Mouse (Mus musculus) midbrain, embryonic 11.5 days (tissue): ENCODE results near the gene Slpi. TPM values are rescaled to one million over a fixed set of nuclear protein-coding genes. Genes with fewer than 3 reads are reported as not detected.
"Not testable (repeated sequence)": the region's sequence is repeated elsewhere in the genome, so short reads cannot be mapped to it uniquely, and the experiment has no call there.

Experiments
- ATAC-seq: fragments of 200-750 bp; cut with Nextera tagmentation; 2 replicates; pipeline ENCODE4 v1.8.0; 2017; ENCODE audit warnings: moderate TSS enrichment, moderate library complexity; ENCODE audit not compliant: low FRiP score
- DNase-seq: peaks from one replicate; pipeline ENCODE4 v3.0.0; 2015; ENCODE audit warnings: low spot score; ENCODE audit errors: missing footprints
- H3K27ac ChIP-seq: fragments of 300-500 bp; sonication (generic); 2 replicates; pipeline ENCODE4 v1.5.1; 2014; ENCODE audit warnings: low read depth, low read length
- H3K27me3 ChIP-seq: fragments of 300-500 bp; sonication (generic); 2 replicates; pipeline ENCODE4 v1.6.1; 2014; ENCODE audit warnings: mild to moderate bottlenecking, low read length, moderate library complexity, mixed read lengths; ENCODE audit not compliant: control insufficient read depth, insufficient read depth
- H3K36me3 ChIP-seq: fragments of 300-500 bp; sonication (generic); 2 replicates; pipeline ENCODE4 v1.6.1; 2014; ENCODE audit warnings: mild to moderate bottlenecking, low read length, moderate library complexity, mixed read lengths; ENCODE audit not compliant: control insufficient read depth, insufficient read depth
- H3K4me1 ChIP-seq: fragments of 300-500 bp; sonication (generic); 2 replicates; pipeline ENCODE4 v1.6.1; 2014; ENCODE audit warnings: low read length; ENCODE audit not compliant: control insufficient read depth, insufficient read depth
- H3K4me2 ChIP-seq: fragments of 300-500 bp; sonication (generic); 2 replicates; pipeline ENCODE4 v1.6.1; 2014; ENCODE audit warnings: mild to moderate bottlenecking, moderate library complexity
- H3K4me3 ChIP-seq: fragments of 300-500 bp; sonication (generic); 2 replicates; pipeline ENCODE4 v1.5.1; 2014; ENCODE audit warnings: low read depth, low read length
- H3K9ac ChIP-seq: fragments of 300-500 bp; sonication (generic); 2 replicates; pipeline ENCODE4 v1.6.1; 2014; ENCODE audit warnings: low read length
- H3K9me3 ChIP-seq: fragments of 300-500 bp; sonication (generic); 2 replicates; pipeline ENCODE4 v1.6.1; 2016; ENCODE audit warnings: low read length; ENCODE audit not compliant: control insufficient read depth
- WGBS: fragments of 180-500 bp; shearing (Covaris S2); extraction: QIAGEN DNeasy Blood & Tissue Kit; methylation state at CpG from one replicate; pipeline ENCODE4 v1.1.7; 2014; 5-methylcytosine and 5-hydroxymethylcytosine counted together
- polyA plus RNA-seq: library from polyadenylated mRNA; unstranded; fragments of >200 nt; fragmentation: Nextera tagmentation; extraction: Ambion mirVana; gene quantifications from 2 replicates; pipeline ENCODE4 v1.2.1, GENCODE M21; 2014

Gene Slpi
- polyA plus RNA-seq, 1 experiment from 2014 or later: 0.52 TPM

DNA sequence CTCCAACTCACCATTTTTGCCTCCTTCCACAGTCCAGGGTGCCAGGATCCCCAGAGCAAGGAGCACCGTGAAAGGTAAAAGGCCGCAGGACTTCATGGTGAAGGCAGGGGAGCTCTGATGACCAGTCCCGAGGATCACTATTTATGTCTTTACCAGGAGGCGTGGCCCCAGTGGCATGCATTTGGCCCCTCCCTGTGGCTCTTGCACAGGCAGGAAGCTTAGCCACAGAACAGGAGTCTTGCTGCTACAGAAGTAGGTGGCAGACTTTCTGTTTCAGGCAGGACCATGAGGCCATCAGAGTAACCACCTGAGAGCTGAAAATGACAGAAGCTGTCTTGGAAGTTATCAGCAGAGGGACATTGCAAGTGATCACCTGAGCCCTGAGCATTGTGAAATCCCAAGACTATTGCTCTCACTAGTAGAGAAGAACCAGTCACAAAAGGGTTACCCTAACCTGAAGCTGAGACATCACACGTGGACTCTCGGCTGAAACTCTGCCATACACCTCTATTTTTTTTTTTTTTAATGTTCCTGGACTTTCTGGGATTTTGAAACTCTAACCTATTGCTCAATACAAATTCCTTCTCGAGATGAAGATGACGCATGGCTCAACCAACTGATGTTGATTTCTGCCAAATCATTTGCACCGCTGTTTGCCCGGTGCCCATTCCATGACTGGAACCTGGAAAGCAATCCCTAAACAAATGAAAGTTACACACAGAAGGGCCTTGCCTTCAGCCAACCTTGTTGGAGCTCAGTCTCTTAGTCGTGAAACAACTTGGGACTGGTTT is 32.5 kb downstream of the Slpi start:
- Histone ChIP-seq H3K4me1 (no peaks in the 10 kb centered on the region), H3K4me2 (no peak overlapping the region), H3K27ac (no peak overlapping the region), H3K27me3 (no peaks in the 10 kb centered on the region), H3K36me3 (no peaks in the 10 kb centered on the region), H3K4me3 (no peak overlapping the region), H3K9ac (no peak overlapping the region), H3K9me3 (no peaks in the 10 kb centered on the region)
- DNase-seq: no peak
- 81% methylated on average over 11 of the region's 11 CpGs for WGBS
- ATAC-seq: no peak

- H3K4me3 ChIP-seq: no peak overlapping the region
- DNase-seq: no peak
- ATAC-seq: no peak
- H3K9ac ChIP-seq: no peak overlapping the region
- no peak overlapping the region for H3K27ac ChIP-seq
- no peaks in the 10 kb centered on the region for H3K4me1 ChIP-seq
- no peaks in the 10 kb centered on the region for H3K36me3 ChIP-seq
- H3K4me2 ChIP-seq: no peak overlapping the region
- no peaks in the 10 kb centered on the region for H3K9me3 ChIP-seq
- 89% methylated on average over 11 of the region's 11 CpGs for WGBS
- H3K27me3 ChIP-seq: no peaks in the 10 kb centered on the region
These were observed 35.5 kb downstream of the Slpi start for GRCm38 (mm10) chr2:164353356-164353755.

- Histone ChIP-seq H3K9me3 (no peaks in the 10 kb centered on the region), H3K9ac (no peak overlapping the region), H3K4me3 (no peak overlapping the region), H3K27ac (no peak overlapping the region), H3K4me1 (no peaks in the 10 kb centered on the region), H3K4me2 (no peak overlapping the region), H3K27me3 (no peaks in the 10 kb centered on the region), H3K36me3 (no peaks in the 10 kb centered on the region)
- DNase-seq (no peak), ATAC-seq (no peak)
- WGBS: 86% methylated on average over 3 of the region's 3 CpGs
These were observed 36.2 kb downstream of the Slpi start for GRCm38 (mm10) chr2:164352697-164353096.

DNA sequence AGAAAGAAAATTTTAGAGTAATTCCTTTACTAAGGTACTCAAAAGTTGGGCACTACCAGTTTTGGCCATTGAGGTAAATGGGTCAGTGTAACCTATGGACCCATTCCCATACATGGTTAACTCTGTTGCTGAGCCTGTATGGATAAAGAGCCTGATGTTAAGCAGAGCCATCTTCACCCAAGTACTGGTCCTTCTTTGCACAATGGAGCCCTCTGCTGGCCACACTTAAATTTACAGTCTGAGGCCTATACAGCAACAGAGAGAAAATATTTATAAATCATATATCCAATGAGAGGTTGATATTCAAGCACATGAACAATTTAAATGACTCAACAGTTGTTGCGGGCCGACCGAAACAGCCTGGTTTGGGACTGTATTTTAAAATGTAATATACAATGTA is 39.9 kb downstream of the Slpi start:
- H3K27me3 ChIP-seq: no peaks in the 10 kb centered on the region
- H3K27ac ChIP-seq: no peak overlapping the region
- DNase-seq: no peak
- no peaks in the 10 kb centered on the region for H3K36me3 ChIP-seq
- H3K4me2 ChIP-seq: no peak overlapping the region
- H3K9me3 ChIP-seq: no peaks in the 10 kb centered on the region
- ATAC-seq: no peak
- 84% methylated on average over 3 of the region's 3 CpGs for WGBS
- no peak overlapping the region for H3K4me3 ChIP-seq
- H3K9ac ChIP-seq: no peak overlapping the region
- no peaks in the 10 kb centered on the region for H3K4me1 ChIP-seq

DNA sequence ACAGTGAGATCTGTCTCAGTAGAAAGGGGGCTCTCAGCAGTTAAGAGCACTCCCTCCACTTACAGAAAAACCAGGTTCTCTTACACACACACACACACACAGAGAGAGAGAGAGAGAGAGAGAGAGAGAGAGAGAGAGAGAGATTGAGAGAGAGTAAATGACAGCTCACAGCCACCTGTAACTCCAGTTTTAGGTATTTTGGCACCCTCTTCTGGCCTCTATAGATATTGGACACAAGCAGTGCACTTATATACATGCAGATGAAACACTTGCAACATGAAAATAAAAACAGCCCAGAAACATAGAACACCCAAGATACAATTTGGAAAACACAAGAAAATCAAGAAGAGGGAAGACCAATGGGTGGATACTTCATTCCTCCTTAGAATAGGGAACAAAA is 41.2 kb downstream of the Slpi start:
- not testable (repeated sequence) for DNase-seq, H3K27ac ChIP-seq, H3K9ac ChIP-seq, H3K4me1 ChIP-seq, H3K36me3 ChIP-seq, H3K4me3 ChIP-seq, H3K27me3 ChIP-seq, H3K9me3 ChIP-seq, ATAC-seq, H3K4me2 ChIP-seq

- not testable (repeated sequence) for H3K4me2 ChIP-seq, H3K27ac ChIP-seq, H3K27me3 ChIP-seq, H3K9me3 ChIP-seq, ATAC-seq, H3K4me3 ChIP-seq, H3K36me3 ChIP-seq, DNase-seq, H3K4me1 ChIP-seq, H3K9ac ChIP-seq
- WGBS: 64% methylated on average over 1 of the region's 1 CpGs
These were observed 45.2 kb downstream of the Slpi start for GRCm38 (mm10) chr2:164343732-164344131.

- H3K9me3 ChIP-seq, ATAC-seq, H3K36me3 ChIP-seq, H3K4me3 ChIP-seq, DNase-seq, H3K4me2 ChIP-seq, H3K27me3 ChIP-seq, H3K27ac ChIP-seq, H3K9ac ChIP-seq, H3K4me1 ChIP-seq: not testable (repeated sequence)
- 80% methylated on average over 3 of the region's 3 CpGs for WGBS
These were observed 56.5 kb downstream of the Slpi start, which contains the start of gene Svs5 for GRCm38 (mm10) chr2:164332440-164332839. Gene Svs5, plus strand, starts transcription at chr2:164332740.

DNA sequence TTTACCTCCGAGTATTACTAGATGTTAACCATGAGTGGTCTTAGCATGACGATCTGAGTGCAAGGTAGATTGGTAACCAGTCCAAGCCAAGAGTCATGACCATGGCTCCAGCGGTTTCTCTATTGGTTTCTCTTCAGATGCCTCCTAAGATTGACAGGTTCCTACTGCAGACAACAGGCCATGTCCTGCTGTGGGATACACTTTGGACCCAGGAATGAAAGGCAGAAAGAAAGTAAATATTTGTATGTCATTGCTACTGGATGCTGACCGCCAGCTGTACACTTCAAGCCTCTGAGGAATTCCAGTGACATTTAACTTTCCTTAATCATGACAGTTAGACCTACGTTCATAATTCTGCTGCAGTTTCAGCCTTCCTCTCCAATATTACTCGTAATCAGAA is 67.9 kb downstream of the Slpi start:
- no peaks in the 10 kb centered on the region for H3K4me1 ChIP-seq
- no peaks in the 10 kb centered on the region for H3K27me3 ChIP-seq
- no peak for DNase-seq
- H3K9ac ChIP-seq: no peak overlapping the region
- H3K9me3 ChIP-seq: no peaks in the 10 kb centered on the region
- H3K27ac ChIP-seq: no peak overlapping the region
- no peak overlapping the region for H3K4me2 ChIP-seq
- H3K36me3 ChIP-seq: no peaks in the 10 kb centered on the region
- 86% methylated on average over 6 of the region's 6 CpGs for WGBS
- no peak for ATAC-seq
- no peak overlapping the region for H3K4me3 ChIP-seq

GRCm38 (mm10) chr2:164316451-164316850 is 72.4 kb downstream of the Slpi start, which contains the start of gene Svs6:
Gene Svs6, plus strand, starts transcription at chr2:164316751.
- H3K4me1 ChIP-seq, H3K9me3 ChIP-seq, ATAC-seq, H3K9ac ChIP-seq, H3K4me3 ChIP-seq, H3K27me3 ChIP-seq, H3K4me2 ChIP-seq, H3K36me3 ChIP-seq, DNase-seq, H3K27ac ChIP-seq: not testable (repeated sequence)
- 89% methylated on average over 1 of the region's 1 CpGs for WGBS
